Mouse (Mus musculus): ENCODE data around the gene Taf1c. TPM values are rescaled to one million over a fixed set of nuclear protein-coding genes. Genes with fewer than 3 reads are reported as not detected.

Taf1c gene
- 10 to 100 TPM in 1 of 2 experiments, 1 to 10 TPM in 1; 9.8 to 13.4 TPM for polyA plus RNA-seq (2017; shearing (Covaris generic))

- ATAC-seq: peak; percentile 99
Measured at GRCm38 (mm10) chr8:119604996-119605395, at the start of gene Taf1c. Gene Taf1c (minus strand): TSS chr8:119605222.

- ATAC-seq: no peak
Measured at GRCm38 (mm10) chr8:119651324-119651723, 46.3 kb upstream of the Taf1c start.

- no peak for ATAC-seq
Measured at GRCm38 (mm10) chr8:119646846-119647245, 41.8 kb upstream of the Taf1c start.

GRCm38 (mm10) chr8:119646197-119646596, 41.2 kb upstream of the Taf1c start:
- ATAC-seq: no peak

GRCm38 (mm10) chr8:119644981-119645597, 40.1 kb upstream of the Taf1c start:
- ATAC-seq: no peak

GRCm38 (mm10) chr8:119644429-119644960, 39.5 kb upstream of the Taf1c start:
- no peak for ATAC-seq

- no peak for ATAC-seq
Measured at GRCm38 (mm10) chr8:119642960-119643359, 37.9 kb upstream of the Taf1c start.

- ATAC-seq: no peak
Measured at GRCm38 (mm10) chr8:119641058-119641457, 36.0 kb upstream of the Taf1c start.

GRCm38 (mm10) chr8:119639798-119640197, 34.8 kb upstream of the Taf1c start:
- no peak for ATAC-seq

GRCm38 (mm10) chr8:119638261-119638660, 33.2 kb upstream of the Taf1c start:
- no peak for ATAC-seq

- ATAC-seq: no peak
Measured at GRCm38 (mm10) chr8:119637381-119637780, 32.4 kb upstream of the Taf1c start.

GRCm38 (mm10) chr8:119636766-119637165, 31.7 kb upstream of the Taf1c start:
- ATAC-seq: no peak

GRCm38 (mm10) chr8:119635958-119636357, 30.9 kb upstream of the Taf1c start:
- no peak for ATAC-seq

GRCm38 (mm10) chr8:119635378-119635777, 30.4 kb upstream of the Taf1c start, which contains the start of gene Kcng4:
Gene Kcng4 (minus strand): TSS chr8:119635680.
- ATAC-seq: no peak

GRCm38 (mm10) chr8:119634616-119635336, 29.8 kb upstream of the Taf1c start:
- ATAC-seq: no peak

- no peak for ATAC-seq
Measured at GRCm38 (mm10) chr8:119632909-119633308, 27.9 kb upstream of the Taf1c start.

- no peak for ATAC-seq
Measured at GRCm38 (mm10) chr8:119632246-119632645, 27.2 kb upstream of the Taf1c start.

GRCm38 (mm10) chr8:119630841-119631240, 25.8 kb upstream of the Taf1c start:
- ATAC-seq: no peak

- no peak for ATAC-seq
Measured at GRCm38 (mm10) chr8:119627613-119628359, 22.8 kb upstream of the Taf1c start.

GRCm38 (mm10) chr8:119627199-119627598, 22.2 kb upstream of the Taf1c start:
- ATAC-seq: no peak

- ATAC-seq: no peak
Measured at GRCm38 (mm10) chr8:119625788-119626187, 20.8 kb upstream of the Taf1c start.

- no peak for ATAC-seq
Measured at GRCm38 (mm10) chr8:119624916-119625315, 19.9 kb upstream of the Taf1c start.

- no peak for ATAC-seq
Measured at GRCm38 (mm10) chr8:119623744-119624143, 18.7 kb upstream of the Taf1c start.
